ENCODE assay signal across 9 mouse cellular contexts in genomic region chr8:57426074-57426473, GRCm38 (mm10). TPM values are rescaled to one million over a fixed set of nuclear protein-coding genes. Genes with fewer than 3 reads are reported as not detected.
DNase-seq lines count a peak whose midpoint lies in the region; TF ChIP-seq lines count a peak whose summit lies in the region.
"Had no signal": no experiment of that assay in that cellular context is flagged by ENCODE, and none has a peak within 500 bp of the region (broad histone marks: within the 10 kb centered on the region; RNA-seq: fewer than 3 reads in every experiment).

No protein-coding gene starts in this region.

- no peak overlapping the region for H3K4me3 ChIP-seq in layer of hippocampus, adult 2 months

- H3K27ac ChIP-seq in layer of hippocampus, adult 2 months: no peak overlapping the region

- intact Hi-C loops in heart, postnatal 14 days (cut with DNase I): loop anchor here (5.0 to 10.0 kb wide), 3 partner anchors 226 to 744 kb away; partner anchors contain the start of gene Galnt7

- DNase-seq in adrenal gland, postnatal 14 days: peak; percentile 29
- DNase-seq in adrenal gland, postnatal 4 days (ENCODE audit: low spot score in 2 of 2): no peak
- peak in 1 of 2 experiments; percentile 27 for DNase-seq in layer of hippocampus, adult 2 months (ENCODE audit: low spot score in 2 of 2)
- no peak for DNase-seq in layer of hippocampus, adult 9-11 months
- peak; percentile 81 for DNase-seq in 416B (ENCODE audit: low read depth)
- DNase-seq in heart, postnatal 14 days: peak; percentile 33 to 66
- no peak for DNase-seq in ovary, adult 18-20 months (ENCODE audit: low spot score)
- DNase-seq in ovary, postnatal 14 days (ENCODE audit: low spot score): no peak

- TF ChIP-seq CTCF in layer of hippocampus, adult 2 months (conservative IDR thresholded peaks at IDR 0.05): peak; percentile 77

RNA-seq across cellular contexts. Expression of gene Scrg1, which starts 29.6 kb away (rescaled TPM):
- total RNA-seq in adrenal gland, postnatal 14 days (2021): 0.52 and 0.94 TPM in 2 replicates
- total RNA-seq in adrenal gland, postnatal 4 days (2021): 1 to 10 TPM; 1.5 to 1.9 TPM
- 10 to 100 TPM; 59.4 to 60.9 TPM for total RNA-seq in layer of hippocampus, adult 2 months (2021)
- under 1 TPM in 1 of 2 experiments, not detected in 1; 0.43 TPM for total RNA-seq in heart, postnatal 14 days (2021)
- total RNA-seq: common myeloid progenitor, adult 5-6 weeks had no signal

Comparison
In these comparisons a context has a peak if more than half of its experiments do, and no peak if none do; other contexts are left out.
1. DNase-seq: peak in adrenal gland, postnatal 14 days (single experiment), 416B (single experiment) and heart, postnatal 14 days (2 of 2); none in adrenal gland, postnatal 4 days (0 of 2), layer of hippocampus, adult 9-11 months (single experiment), ovary, adult 18-20 months (single experiment) and ovary, postnatal 14 days (single experiment).
2. RNA of gene Scrg1, which starts 29.6 kb away (total RNA-seq): 59.4 to 60.9 TPM in layer of hippocampus, adult 2 months; 1.5 to 1.9 TPM in adrenal gland, postnatal 4 days, 0.52 to 0.94 TPM in adrenal gland, postnatal 14 days and 0.43 TPM in heart, postnatal 14 days; every median in the first group is over 10 times any median in the second.